Mouse (Mus musculus): ENCODE data around the gene Tuba8.

The Tuba8 gene

GRCm38 (mm10) chr6:121197807-121198365, 12.6 kb upstream of the Tuba8 start:
- DNase-seq: no peak

DNA sequence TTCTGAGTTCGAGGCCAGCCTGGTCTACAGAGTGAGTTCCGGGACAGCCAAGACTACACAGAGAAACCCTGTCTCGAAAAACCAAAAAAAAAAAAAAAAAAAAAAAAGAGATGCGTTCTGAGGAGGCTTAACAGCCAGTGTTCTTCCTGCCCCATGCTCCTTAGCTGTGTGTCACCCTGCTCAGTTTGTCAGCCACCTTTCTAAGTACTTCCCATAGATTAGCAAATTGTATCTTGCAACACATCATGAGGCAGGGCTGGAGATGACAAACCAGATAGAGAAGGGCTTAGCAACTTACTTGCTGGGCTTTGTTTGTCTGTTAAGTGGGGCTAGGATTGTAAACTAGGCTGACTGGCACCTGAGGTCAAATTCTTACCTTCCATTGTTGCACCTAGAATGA, 10.0 kb upstream of the Tuba8 start:
- no peak for DNase-seq

GRCm38 (mm10) chr6:121202026-121202425, 8.5 kb upstream of the Tuba8 start:
- DNase-seq: no peak

- DNase-seq: no peak
Observed at GRCm38 (mm10) chr6:121206481-121206880, 4.0 kb upstream of the Tuba8 start.

- peak; percentile 80 for DNase-seq
Observed at GRCm38 (mm10) chr6:121209584-121209983, 912 bp upstream of the Tuba8 start.

DNA sequence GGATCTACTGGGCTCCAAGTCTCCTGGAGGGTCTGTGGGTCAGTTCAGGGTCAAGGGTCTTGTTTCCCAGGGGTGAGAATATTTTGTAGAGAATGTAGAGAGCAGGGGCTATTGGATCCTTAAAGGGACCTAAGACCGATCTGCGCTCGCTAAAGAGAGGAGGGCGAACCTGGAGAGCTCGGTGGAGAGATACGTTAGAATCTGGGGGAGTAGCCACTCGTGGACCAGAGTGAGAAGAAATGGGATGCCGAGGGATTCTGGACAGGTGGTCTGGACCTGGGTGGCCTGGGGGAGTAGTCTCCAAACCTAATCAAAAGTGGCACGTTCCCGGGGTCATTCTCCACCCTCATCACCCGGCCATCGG, 412 bp downstream of the Tuba8 start:
- DNase-seq: no peak

DNA sequence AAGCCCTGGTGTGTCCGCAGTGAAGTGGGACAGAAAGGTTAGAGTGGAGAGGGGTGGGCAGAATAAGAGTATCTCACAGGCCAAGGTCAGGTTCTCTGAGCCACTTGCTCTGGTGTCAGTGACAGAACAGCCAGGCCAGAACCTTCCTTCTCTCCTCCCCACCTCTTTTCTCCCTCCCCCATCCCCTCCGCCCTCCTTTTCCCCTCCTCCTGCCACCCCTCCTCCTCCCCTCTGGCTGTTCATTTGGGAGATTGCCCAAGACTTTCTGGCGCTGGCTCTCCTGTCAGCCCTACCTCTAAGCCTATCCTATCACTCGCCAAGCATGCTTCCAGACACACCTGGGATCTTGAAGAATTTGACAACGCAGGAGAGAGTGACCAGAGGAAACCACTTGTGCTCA, 1.2 kb downstream of the Tuba8 start:
- DNase-seq: peak; percentile 69

DNA sequence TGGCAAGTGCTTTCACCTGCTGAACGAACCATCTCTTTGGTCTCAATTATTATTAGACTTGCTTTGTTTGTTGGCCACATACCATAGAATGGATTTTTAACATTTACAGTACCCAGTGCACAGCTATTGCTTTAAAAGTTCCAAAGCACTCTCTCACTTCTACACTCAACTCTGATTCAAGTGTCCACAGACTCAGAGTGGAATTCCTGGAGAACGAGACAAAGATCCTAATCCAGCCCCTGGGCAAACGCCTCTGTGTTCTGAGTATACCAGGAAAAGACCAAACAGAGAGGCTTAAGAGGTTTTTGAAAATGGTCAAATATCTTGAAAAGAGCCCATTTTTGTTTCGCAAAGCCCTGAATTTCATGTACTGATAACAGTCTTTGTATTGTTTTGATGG, 2.5 kb downstream of the Tuba8 start:
- no peak for DNase-seq

GRCm38 (mm10) chr6:121214221-121214620, 3.7 kb downstream of the Tuba8 start:
- no peak for DNase-seq

- peak; percentile 29 for DNase-seq
Observed at GRCm38 (mm10) chr6:121214667-121215330, 4.3 kb downstream of the Tuba8 start.

- no peak for DNase-seq
Observed at GRCm38 (mm10) chr6:121215336-121215735, 4.8 kb downstream of the Tuba8 start.

DNA sequence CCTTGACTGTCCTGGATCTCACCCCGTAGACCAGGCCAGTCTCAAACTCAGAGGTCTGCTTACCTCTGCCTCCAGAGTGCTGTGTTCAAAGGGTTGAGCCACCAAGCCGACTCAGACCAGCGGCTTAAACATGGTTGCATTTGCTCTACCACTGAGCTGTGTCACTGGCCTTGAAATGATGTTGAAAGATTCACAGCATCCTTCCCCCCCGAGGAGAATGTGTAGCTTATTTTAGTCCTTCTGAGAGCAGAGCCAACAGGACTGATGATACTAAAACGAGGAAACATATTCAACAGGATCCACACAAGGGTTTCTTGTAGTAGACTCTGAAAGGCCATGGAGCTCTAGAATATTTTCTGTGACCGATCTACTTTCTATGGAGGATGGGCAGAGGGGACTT, 5.4 kb downstream of the Tuba8 start:
- no peak for DNase-seq

DNA sequence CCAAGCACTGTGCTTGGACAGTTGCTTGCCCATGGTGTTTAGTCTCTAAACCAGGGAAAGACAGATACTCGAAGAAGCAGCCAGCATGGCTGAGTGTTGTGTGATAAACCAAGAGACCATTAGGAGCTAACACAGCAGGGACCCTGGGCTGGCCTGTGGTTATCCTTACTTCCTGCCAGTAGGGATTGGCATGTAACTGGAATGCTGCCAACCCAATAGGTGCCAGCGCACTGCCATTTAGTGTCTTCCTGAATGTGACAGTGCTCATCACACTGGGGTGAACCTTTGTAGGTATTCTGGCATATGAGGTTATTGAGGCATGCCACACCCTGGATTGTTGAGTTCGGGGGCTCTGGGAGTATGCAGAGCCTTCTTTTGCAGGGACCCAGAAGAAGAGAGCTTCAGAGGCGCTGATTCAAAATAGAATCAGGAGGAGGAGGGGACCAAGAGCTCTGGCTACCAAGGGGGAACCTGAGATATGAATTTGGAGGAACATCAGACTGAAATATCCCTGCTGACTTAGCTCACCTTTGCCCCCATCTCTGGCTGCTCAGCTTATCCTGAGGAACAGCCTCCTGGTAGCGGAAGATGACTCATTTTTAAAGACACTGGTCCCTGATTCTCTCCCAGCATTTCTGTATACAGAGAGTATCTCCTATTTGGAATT, 6.2 kb downstream of the Tuba8 start:
- no peak for DNase-seq

GRCm38 (mm10) chr6:121218002-121218401, 7.5 kb downstream of the Tuba8 start:
- no peak for DNase-seq

GRCm38 (mm10) chr6:121219406-121219805, 8.9 kb downstream of the Tuba8 start:
- no peak for DNase-seq

GRCm38 (mm10) chr6:121220181-121220580, 9.7 kb downstream of the Tuba8 start:
- DNase-seq: no peak

DNA sequence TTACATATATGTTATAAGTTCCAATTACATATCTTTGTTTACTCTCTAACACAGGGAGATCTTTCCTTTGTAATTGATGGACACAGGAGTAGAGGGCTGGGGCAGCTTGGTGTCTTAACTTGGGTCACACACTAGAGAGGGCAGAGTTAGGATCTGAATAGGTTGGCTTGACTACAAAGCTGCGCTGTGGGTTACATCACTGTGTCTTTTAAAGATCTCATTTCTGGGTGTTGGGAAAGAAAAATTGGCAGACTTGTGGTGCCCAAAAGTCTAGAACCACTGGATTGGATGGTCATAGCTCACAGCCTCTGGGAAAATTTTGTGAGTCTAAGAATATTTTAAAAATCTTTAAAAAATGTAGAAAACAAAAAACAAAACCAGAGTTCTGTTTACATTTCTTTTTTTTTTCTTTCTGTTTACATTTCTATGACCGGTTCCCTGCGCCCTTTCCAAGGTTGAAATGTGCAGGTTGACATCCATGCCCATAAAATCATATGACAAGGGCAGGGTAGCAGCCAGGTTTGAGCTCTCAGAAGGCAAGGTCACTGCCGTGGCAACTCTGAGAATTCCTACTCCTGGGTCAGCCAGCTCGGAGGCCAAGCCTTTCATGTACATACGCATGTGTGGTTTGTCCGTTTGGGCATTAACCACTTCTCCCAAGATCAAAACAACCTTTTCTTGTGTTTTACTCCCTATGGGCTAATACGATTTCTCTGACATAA, 11.5 kb downstream of the Tuba8 start:
- no peak for DNase-seq

- no peak for DNase-seq
Observed at GRCm38 (mm10) chr6:121223001-121223400, 12.5 kb downstream of the Tuba8 start.

GRCm38 (mm10) chr6:121224067-121224466, 13.6 kb downstream of the Tuba8 start:
- no peak for DNase-seq

DNA sequence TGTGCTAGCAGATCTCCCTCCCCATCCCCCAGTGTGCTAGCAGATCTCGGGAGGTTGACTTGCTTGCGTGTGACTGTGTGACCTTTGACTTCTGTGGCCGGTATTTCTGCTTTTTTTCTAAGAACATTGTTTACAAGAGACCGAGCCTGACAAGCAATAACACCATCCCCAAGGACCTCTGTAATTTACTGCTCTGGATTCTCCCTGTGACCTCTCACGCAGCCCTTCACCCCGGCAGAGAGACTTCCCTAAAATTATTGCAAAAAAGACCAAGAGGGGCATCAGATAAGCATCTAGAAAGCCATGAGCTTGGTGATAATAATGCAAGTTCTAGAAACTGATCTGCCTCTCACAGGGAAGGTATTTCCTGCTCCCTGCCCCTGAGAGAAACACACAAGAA, 14.5 kb downstream of the Tuba8 start:
- no peak for DNase-seq

DNA sequence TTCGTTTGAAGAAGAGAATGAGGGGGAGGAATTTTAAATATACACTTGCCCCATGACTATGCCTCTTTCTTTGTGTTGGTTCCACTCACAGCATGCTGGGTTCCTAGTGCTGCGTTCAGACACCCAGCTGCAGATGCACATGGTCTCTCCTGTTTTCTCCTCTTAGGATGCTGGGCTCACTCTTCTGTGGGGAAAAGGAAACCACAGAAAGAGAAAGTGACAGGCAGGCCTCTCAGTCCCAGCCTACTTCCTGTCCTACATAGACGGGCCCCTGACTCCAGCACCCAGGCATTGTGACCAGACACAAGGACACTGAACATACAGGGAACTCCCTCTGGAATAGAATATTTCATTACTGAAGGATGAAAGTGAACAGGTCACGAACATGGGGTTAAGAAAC, 15.5 kb downstream of the Tuba8 start:
- no peak for DNase-seq

DNA sequence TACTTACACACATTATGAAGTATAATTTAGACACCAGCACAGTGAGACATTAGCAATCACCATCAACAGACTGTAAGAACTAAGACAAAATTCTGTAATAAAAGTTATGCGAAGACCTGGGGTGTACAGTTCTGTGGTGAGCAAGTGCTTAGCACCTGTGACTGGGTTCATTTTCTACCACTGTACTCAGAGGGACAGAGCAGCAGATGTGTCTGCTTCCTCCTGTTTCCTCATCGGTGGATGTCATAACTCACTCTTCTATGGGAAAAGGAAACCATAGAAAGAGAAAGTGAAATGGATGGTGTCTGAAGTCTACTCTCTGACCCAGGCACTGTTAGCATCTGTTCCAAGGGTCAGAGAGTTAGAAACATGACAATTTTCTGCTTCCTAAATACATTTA, 16.2 kb downstream of the Tuba8 start:
- DNase-seq: no peak

DNA sequence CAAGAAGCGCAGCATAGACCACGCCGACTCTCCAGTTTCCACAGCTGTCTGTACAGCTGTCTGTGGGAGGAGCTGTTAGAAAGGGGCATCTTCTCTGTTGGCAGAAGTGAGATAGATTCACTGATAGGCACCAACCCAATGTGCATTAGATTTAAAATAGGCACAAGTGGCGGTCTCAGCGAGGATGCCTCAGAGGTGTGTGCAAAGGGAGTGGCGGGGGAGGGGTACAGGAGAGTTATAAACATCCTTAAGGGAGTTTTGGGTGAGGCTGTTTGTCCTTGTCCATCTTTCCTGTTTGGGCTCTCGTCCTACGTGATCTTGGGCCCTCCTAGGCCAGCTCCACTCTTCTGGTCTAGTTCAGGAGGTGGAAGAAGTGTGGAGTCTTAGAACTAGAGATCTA, 17.9 kb downstream of the Tuba8 start:
- DNase-seq: no peak

DNA sequence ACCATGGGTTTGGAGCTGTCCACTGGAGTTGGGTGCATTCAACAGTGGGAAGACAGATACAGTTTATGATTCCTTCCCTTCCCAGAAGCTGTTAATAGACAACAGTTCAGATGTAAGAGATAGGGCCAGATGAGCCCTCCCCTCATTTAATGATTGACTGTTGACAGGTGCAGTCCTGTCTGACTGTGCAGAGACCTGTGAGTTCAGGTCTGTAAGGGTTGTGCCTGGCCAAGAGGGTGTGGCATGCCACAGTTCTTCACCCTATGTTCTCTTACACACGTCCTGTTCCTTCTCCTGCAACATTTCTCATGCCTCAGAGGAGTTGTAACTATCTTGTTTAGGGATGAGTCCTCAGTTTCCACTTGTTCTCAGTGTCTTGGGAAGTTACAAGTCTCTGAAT, 22.2 kb downstream of the Tuba8 start:
- DNase-seq: no peak
